In genomic region chr10:112468689-112469384, GRCm38 (mm10) we compare ENCODE assay signal across 22 mouse cellular contexts.
DNase-seq lines count a peak whose midpoint lies in the region; ATAC-seq lines count a peak whose summit lies in the region.
"Had no signal": no experiment of that assay in that cellular context is flagged by ENCODE, and none has a peak within 500 bp of the region (broad histone marks: within the 10 kb centered on the region; RNA-seq: fewer than 3 reads in every experiment).

No protein-coding gene starts in this region.

- no peaks in the 10 kb centered on the region for H3K27me3 ChIP-seq in hindbrain, embryonic 12.5 days
- no peaks in the 10 kb centered on the region for H3K27me3 ChIP-seq in embryonic facial prominence, embryonic 10.5 days (replicated peaks; ENCODE audit: low read depth, poor library complexity, severe bottlenecking)
- H3K27me3 ChIP-seq: heart, embryonic 15.5 days; hindbrain, embryonic 15.5 days; limb, embryonic 13.5 days; liver, embryonic 12.5 days; midbrain, embryonic 12.5 days had no signal

- no peak for DNase-seq in frontal cortex, postnatal 25 days (ENCODE audit: low spot score in 2 of 2)
- peak; percentile 46 for DNase-seq in right cerebral cortex, adult 18-20 months
- DNase-seq in right cerebral cortex, postnatal 4 days: no peak
- DNase-seq in layer of hippocampus, adult 9-10 months (ENCODE audit: low spot score): peak; percentile 24
- no peak for DNase-seq in adrenal gland, postnatal 4 days (ENCODE audit: low spot score in 2 of 2)
- no peak for DNase-seq in embryonic facial prominence, embryonic 10.5 days (ENCODE audit: low spot score)
- DNase-seq: adrenal gland, postnatal 10 days; cerebellum, adult 9-10 months; heart, postnatal 36 days; kidney, adult 2 months; kidney, postnatal 10 days; lung, adult 18-20 months; lung, postnatal 10 days had no signal

- 87% methylated on average over 6 of the region's 6 CpGs for WGBS in hindbrain, embryonic 12.5 days
- 82% methylated on average over 6 of the region's 6 CpGs for WGBS in embryonic facial prominence, embryonic 10.5 days

- H3K4me1 ChIP-seq in hindbrain, embryonic 12.5 days: no peaks in the 10 kb centered on the region
- H3K4me1 ChIP-seq in embryonic facial prominence, embryonic 10.5 days: no peaks in the 10 kb centered on the region
- H3K4me1 ChIP-seq: forebrain, embryonic 10.5 days; heart, embryonic 15.5 days; hindbrain, embryonic 15.5 days; limb, embryonic 13.5 days; liver, embryonic 12.5 days; midbrain, embryonic 12.5 days had no signal

- H3K9me3 ChIP-seq in hindbrain, embryonic 12.5 days (replicated peaks): no peaks in the 10 kb centered on the region
- H3K9me3 ChIP-seq in embryonic facial prominence, embryonic 10.5 days: no peaks in the 10 kb centered on the region
- H3K9me3 ChIP-seq: forebrain, embryonic 10.5 days; heart, embryonic 15.5 days; hindbrain, embryonic 15.5 days; limb, embryonic 13.5 days; liver, embryonic 12.5 days; midbrain, embryonic 12.5 days had no signal

- H3K4me3 ChIP-seq in hindbrain, embryonic 12.5 days: no peak overlapping the region
- no peak overlapping the region for H3K4me3 ChIP-seq in embryonic facial prominence, embryonic 10.5 days
- H3K4me3 ChIP-seq: forebrain, embryonic 10.5 days; heart, embryonic 15.5 days; hindbrain, embryonic 15.5 days; limb, embryonic 13.5 days; liver, embryonic 12.5 days; midbrain, embryonic 12.5 days had no signal

- H3K9ac ChIP-seq in hindbrain, embryonic 12.5 days: no peak overlapping the region
- H3K9ac ChIP-seq: heart, embryonic 15.5 days; hindbrain, embryonic 15.5 days; limb, embryonic 13.5 days; liver, embryonic 12.5 days; midbrain, embryonic 12.5 days had no signal

- no peaks in the 10 kb centered on the region for H3K36me3 ChIP-seq in hindbrain, embryonic 12.5 days
- H3K36me3 ChIP-seq in embryonic facial prominence, embryonic 10.5 days (replicated peaks): no peaks in the 10 kb centered on the region
- H3K36me3 ChIP-seq: forebrain, embryonic 10.5 days; heart, embryonic 15.5 days; limb, embryonic 13.5 days; liver, embryonic 12.5 days; midbrain, embryonic 12.5 days had no signal

- no peak overlapping the region for H3K27ac ChIP-seq in hindbrain, embryonic 12.5 days
- H3K27ac ChIP-seq in embryonic facial prominence, embryonic 10.5 days (replicated peaks): no peak overlapping the region
- H3K27ac ChIP-seq: forebrain, embryonic 10.5 days; heart, embryonic 15.5 days; hindbrain, embryonic 15.5 days; limb, embryonic 13.5 days; liver, embryonic 12.5 days; midbrain, embryonic 12.5 days had no signal

- no peak overlapping the region for H3K4me2 ChIP-seq in hindbrain, embryonic 12.5 days (replicated peaks)
- H3K4me2 ChIP-seq: heart, embryonic 15.5 days; hindbrain, embryonic 15.5 days; limb, embryonic 13.5 days; liver, embryonic 12.5 days; midbrain, embryonic 12.5 days had no signal

- ATAC-seq in frontal cortex, adult (ENCODE audit: low TSS enrichment): peak; percentile 80
- ATAC-seq in hindbrain, embryonic 12.5 days (ENCODE audit: low FRiP score): no peak
- ATAC-seq: forebrain, embryonic 16.5 days; liver, embryonic 12.5 days had no signal

Comparison
In these comparisons a context has a peak if more than half of its experiments do, and no peak if none do; other contexts are left out.
1. DNase-seq: peak in right cerebral cortex, adult 18-20 months (single experiment) and layer of hippocampus, adult 9-10 months (single experiment); none in frontal cortex, postnatal 25 days (0 of 2), right cerebral cortex, postnatal 4 days (single experiment), adrenal gland, postnatal 4 days (0 of 2) and embryonic facial prominence, embryonic 10.5 days (single experiment).